Mouse (Mus musculus) spleen, postnatal 36 days (tissue): Measurements from ENCODE around the gene Gps2.

Experiments
- DNase-seq, 2 experiments: peaks; one replicate each; pipeline ENCODE4 v3.0.0; 2022; ENCODE audit warnings: low spot score in 2 of 2, mixed read lengths in 1 of 2

Gps2 gene

DNA sequence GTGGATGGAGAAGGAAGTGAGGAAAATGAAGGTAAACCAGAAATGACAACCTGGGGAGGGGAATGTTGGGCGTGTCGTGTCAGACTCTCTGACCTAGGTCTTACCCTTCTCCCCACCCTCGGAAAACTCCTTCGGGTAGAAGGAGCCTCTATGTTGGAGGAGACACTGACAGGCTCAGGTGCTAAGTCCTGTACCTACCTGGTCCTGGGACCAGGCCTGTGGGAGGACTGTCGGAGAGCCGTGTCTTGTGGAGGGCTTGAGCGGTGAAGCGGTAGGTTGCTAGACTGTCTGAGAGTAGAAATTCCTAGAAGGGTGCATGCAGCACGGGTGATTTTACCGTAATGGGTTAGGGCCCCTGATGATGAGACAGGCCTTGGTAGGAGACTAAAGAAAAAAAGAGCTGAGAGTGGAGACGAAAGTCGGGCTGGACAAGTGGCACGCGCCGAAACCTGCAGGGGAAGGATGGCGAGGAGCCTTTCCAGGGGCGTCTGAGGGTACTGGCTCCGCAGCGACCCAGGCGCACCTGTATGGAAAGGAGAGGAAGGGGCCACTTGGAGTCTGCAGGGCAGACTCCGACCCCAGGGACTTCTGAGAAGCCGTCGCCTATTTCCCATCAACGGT is 51.1 kb downstream of the Gps2 start, which contains the start of gene Cldn7:
Gene Cldn7 (plus strand): TSS at position 130 of the 621 bp plus-strand sequence.
- no peak for DNase-seq

DNA sequence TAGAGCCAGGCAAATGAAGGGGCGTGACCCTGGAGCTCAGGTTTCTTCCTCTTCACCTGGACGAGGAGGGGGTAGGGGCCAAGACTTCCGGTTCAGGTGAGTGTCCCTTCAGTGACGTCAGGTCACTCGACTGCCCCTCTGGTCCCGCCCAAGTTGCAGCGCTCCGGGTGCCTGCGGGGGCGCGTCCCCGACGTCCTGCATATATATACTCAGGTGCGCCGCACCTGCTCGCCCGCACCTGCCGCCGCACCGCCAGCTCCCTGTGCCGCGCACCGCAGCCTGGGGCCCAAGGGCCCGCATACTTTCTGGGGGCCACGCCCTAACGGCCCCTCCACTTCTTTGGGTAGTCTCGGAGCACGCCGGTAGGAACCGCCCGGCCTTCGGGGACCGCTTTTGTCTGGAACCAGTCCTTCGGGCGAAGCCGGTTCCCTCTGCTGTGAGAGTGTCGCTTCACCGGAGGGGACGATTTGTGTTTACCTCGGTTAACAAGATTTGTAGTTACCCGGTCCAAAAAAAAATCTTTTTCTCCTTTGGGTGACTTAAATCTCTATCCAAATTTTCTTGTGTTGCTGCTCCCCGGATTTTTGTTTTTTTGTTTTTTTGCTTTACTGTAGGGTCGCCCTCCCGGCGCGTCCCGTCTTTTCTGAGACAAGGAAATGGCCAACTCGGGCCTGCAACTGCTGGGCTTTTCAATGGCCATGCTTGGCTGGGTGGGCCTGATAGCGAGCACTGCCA is 51.8 kb downstream of the Gps2 start:
- DNase-seq: no peak
